Mouse (Mus musculus) CH12.LX (cell line): ENCODE results near the gene Lpcat1. TPM values are rescaled to one million over a fixed set of nuclear protein-coding genes. Genes with fewer than 3 reads are reported as not detected.

ENCODE experiments used
- DNase-seq: peaks from one replicate; pipeline ENCODE4 v3.0.0-alpha.2; 2013; ENCODE audit errors: extremely low read depth
- H3K27ac ChIP-seq: 2 replicates; pipeline ENCODE4 v1.5.1; 2012; ENCODE audit warnings: low read depth, mild to moderate bottlenecking, control low read depth, moderate library complexity; ENCODE audit not compliant: insufficient read depth
- H3K27me3 ChIP-seq: replicated peaks from 2 replicates; pipeline ENCODE3; 2012; ENCODE audit warnings: inconsistent platforms
- H3K36me3 ChIP-seq, 2 experiments: replicated peaks in 1 of 2; 2 replicates each; pipeline versions ENCODE3 to v1.6.1; 2012; ENCODE audit warnings: inconsistent platforms in 1 of 2, low read length in 1 of 2, mild to moderate bottlenecking in 1 of 2, mixed read lengths in 1 of 2, moderate library complexity in 1 of 2; ENCODE audit not compliant: control insufficient read depth in 1 of 2, insufficient read depth in 1 of 2
- H3K4me1 ChIP-seq, 2 experiments: 2 replicates each; pipeline ENCODE4 v1.6.1; 2012; ENCODE audit warnings: inconsistent platforms in 1 of 2, moderate library complexity in 1 of 2; ENCODE audit not compliant: insufficient read depth in 2 of 2, control insufficient read depth in 1 of 2
- H3K4me2 ChIP-seq: 2 replicates; pipeline ENCODE4 v1.6.1; 2012; ENCODE audit warnings: low read depth, mild to moderate bottlenecking, control low read depth; ENCODE audit not compliant: poor library complexity, insufficient read depth, severe bottlenecking
- H3K4me3 ChIP-seq, 3 experiments: fragments of 150-350 bp in 1 of 3; sonication (generic) in 1 of 3; replicated peaks in 1 of 3; 2 replicates each; pipeline versions ENCODE3 to v1.5.1; 2011 to 2012; ENCODE audit warnings: low read depth in 2 of 3, low read length in 2 of 3, mild to moderate bottlenecking in 2 of 3, moderate library complexity in 2 of 3, control low read depth in 1 of 3, improper control_type of control experiment in 1 of 3, inconsistent platforms in 1 of 3, mixed read lengths in 1 of 3; ENCODE audit not compliant: poor library complexity in 1 of 3
- H3K79me2 ChIP-seq: replicated peaks from 2 replicates; pipeline ENCODE4 v1.6.1; 2012; ENCODE audit warnings: mild to moderate bottlenecking, moderate library complexity; ENCODE audit not compliant: control insufficient read depth, poor library complexity, insufficient read depth, severe bottlenecking; ENCODE audit errors: extremely low read depth
- H3K9ac ChIP-seq: 2 replicates; pipeline ENCODE4 v1.6.1; 2012; ENCODE audit warnings: low read depth, mild to moderate bottlenecking, control low read depth, moderate library complexity; ENCODE audit not compliant: insufficient read depth
- H3K9me3 ChIP-seq: replicated peaks from 2 replicates; pipeline ENCODE3; 2012; ENCODE audit warnings: low read length, inconsistent platforms, mixed read lengths
- BHLHE40 ChIP-seq: IDR thresholded peaks from 2 replicates; pipeline ENCODE4 v1.6.1; 2011; ENCODE audit warnings: mild to moderate bottlenecking, low read depth, low read length, improper control_type of control experiment
- CHD1 ChIP-seq: IDR thresholded peaks from 2 replicates; pipeline ENCODE4 v1.6.1; 2012; ENCODE audit warnings: low read depth, low read length, improper control_type of control experiment, inconsistent platforms
- CHD2 ChIP-seq: IDR thresholded peaks from 2 replicates; pipeline ENCODE4 v1.6.1; 2011; ENCODE audit warnings: low read length, improper control_type of control experiment
- CTCF ChIP-seq, 2 experiments: IDR thresholded peaks in 1 of 2; conservative IDR thresholded peaks in 1 of 2; 2 replicates each; pipeline ENCODE4 v1.5.1; 2011 to 2012; ENCODE audit warnings: low read depth in 2 of 2, low read length in 2 of 2, improper control_type of control experiment in 1 of 2, inconsistent platforms in 1 of 2, mild to moderate bottlenecking in 1 of 2, moderate library complexity in 1 of 2
- E2F4 ChIP-seq: IDR thresholded peaks from 2 replicates; pipeline ENCODE4 v1.6.1; 2011; ENCODE audit warnings: low read depth, low read length, improper control_type of control experiment; ENCODE audit not compliant: insufficient replicate concordance
- ELF1 ChIP-seq: IDR thresholded peaks from 2 replicates; pipeline ENCODE4 v1.6.1; 2014; ENCODE audit warnings: low read depth, mild to moderate bottlenecking, inconsistent platforms, low read length, improper control_type of control experiment
- HCFC1 ChIP-seq: IDR thresholded peaks from 2 replicates; pipeline ENCODE4 v1.6.1; 2012; ENCODE audit warnings: low read depth, mild to moderate bottlenecking, inconsistent platforms, low read length, improper control_type of control experiment
- IRF4 ChIP-seq: IDR thresholded peaks from 2 replicates; pipeline ENCODE4 v1.6.1; 2014; ENCODE audit warnings: low read depth, mild to moderate bottlenecking, inconsistent platforms, low read length, improper control_type of control experiment
- JUND ChIP-seq: conservative IDR thresholded peaks from 2 replicates; pipeline ENCODE4 v1.6.1; 2011; ENCODE audit warnings: low read depth, low read length, improper control_type of control experiment
- KAT2A ChIP-seq: IDR thresholded peaks from 2 replicates; pipeline ENCODE4 v1.6.1; 2012; ENCODE audit warnings: low read length, improper control_type of control experiment, inconsistent platforms; ENCODE audit not compliant: insufficient replicate concordance
- MAFK ChIP-seq: IDR thresholded peaks from 2 replicates; pipeline ENCODE4 v1.6.1; 2011; ENCODE audit warnings: low read length, improper control_type of control experiment; ENCODE audit not compliant: insufficient replicate concordance
- MEF2A ChIP-seq: IDR thresholded peaks from 2 replicates; pipeline ENCODE4 v1.6.1; 2014; ENCODE audit warnings: low read depth, mild to moderate bottlenecking, inconsistent platforms, low read length, improper control_type of control experiment, borderline replicate concordance
- MXI1 ChIP-seq: IDR thresholded peaks from 2 replicates; pipeline ENCODE4 v1.6.1; 2011; ENCODE audit warnings: mild to moderate bottlenecking, low read depth, low read length, improper control_type of control experiment
- NELFE ChIP-seq: IDR thresholded peaks from 2 replicates; pipeline ENCODE4 v1.6.1; 2011; ENCODE audit warnings: low read depth, low read length, improper control_type of control experiment
- PAX5 ChIP-seq: IDR thresholded peaks from 2 replicates; pipeline ENCODE4 v1.6.1; 2012; ENCODE audit warnings: low read length, inconsistent platforms, mixed read lengths
- POLR2AphosphoS2 ChIP-seq: IDR thresholded peaks from 2 replicates; pipeline ENCODE4 v1.6.1; 2011; ENCODE audit warnings: low read depth, low read length, improper control_type of control experiment
- SMC3 ChIP-seq: IDR thresholded peaks from 2 replicates; pipeline ENCODE4 v1.6.1; 2011; ENCODE audit warnings: low read depth, low read length, improper control_type of control experiment
- TBP ChIP-seq: conservative IDR thresholded peaks from 2 replicates; pipeline ENCODE4 v1.6.1; 2011; ENCODE audit warnings: low read depth, low read length, improper control_type of control experiment
- USF1 ChIP-seq: IDR thresholded peaks from 2 replicates; pipeline ENCODE4 v1.6.1; 2014; ENCODE audit warnings: low read depth, mild to moderate bottlenecking, inconsistent platforms, low read length, improper control_type of control experiment
- ZMIZ1 ChIP-seq: IDR thresholded peaks from 2 replicates; pipeline ENCODE4 v1.6.1; 2012; ENCODE audit warnings: low read depth, mild to moderate bottlenecking, inconsistent platforms, low read length, improper control_type of control experiment
- dilution Hi-C: fragments of 300-500 bp; cut with MboI; formaldehyde crosslinking; loops from 2 replicates; pipeline ENCODE4 v1.14.3; 2020; ENCODE audit warnings: low sequenced_read_pairs; ENCODE audit not compliant: extremely low pct_unique_long_range_greater_than_20kb, extremely low pct_ligation_motif_present
- in situ Hi-C: fragments of 300-500 bp; cut with MboI; formaldehyde crosslinking; loops from 3 replicates; pipeline ENCODE4 v1.14.3; 2019; ENCODE audit warnings: low sequenced_read_pairs, low pct_ligation_motif_present, low pct_unique_long_range_greater_than_20kb, mixed read lengths
- polyA plus RNA-seq: library from polyadenylated mRNA; unstranded; fragments of >175 nt; gene quantifications from 2 replicates; pipeline ENCODE4 v1.2.1, GENCODE M21; 2012; ENCODE audit warnings: low read depth; ENCODE audit not compliant: insufficient read length
- total RNA-seq, 2 experiments: library from RNA; depleted of rRNA; stranded (reverse); fragments of 300-350 nt in 1 of 2; fragments of >200 nt in 1 of 2; gene quantifications; 2 replicates each; pipeline ENCODE4 v1.2.3; 2012 to 2014

Lpcat1 gene
- total and polyA plus RNA-seq, 3 experiments = 22.6 to 36.9 (median 36.2) TPM

GRCm38 (mm10) chr13:73417478-73418220, 49.3 kb upstream of the Lpcat1 start:
- in situ Hi-C loops = no loop called here
- Histone ChIP-seq H3K79me2 (no peaks in the 10 kb centered on the region), H3K27me3 (peaks cover 11% of the 10 kb centered on the region), H3K4me3 (no peak overlapping the region), H3K9ac (no peak overlapping the region), H3K9me3 (no peaks in the 10 kb centered on the region), H3K4me1 (peaks cover 4 to 13% of the 10 kb centered on the region in 2 experiments; a peak in 3 of 4 replicates), H3K4me2 (peak overlapping the region; percentile 22; the same call in 1 of the 2 replicates), H3K27ac (no peak overlapping the region), H3K36me3 (no peaks in the 10 kb centered on the region)
- DNase-seq = peak; percentile 31
- peak; percentile 77; the same call in 1 of the 2 replicates for TF ChIP-seq MAFK
- TF ChIP-seq ZMIZ1 = no peak
- TF ChIP-seq SMC3 = peak; percentile 49
- TF ChIP-seq CTCF (conservative IDR thresholded peaks at IDR 0.05 in 1 of 2, IDR thresholded peaks at IDR 0.05 in 1 of 2; ENCODE audit: low read depth in 2 of 2, low read length in 2 of 2) = peak in 1 of 2 experiments; percentile 70; a peak in 2 of 4 replicates
- 0 out of 2 replicates have a peak, but pooled peaks have one; percentile 11 for TF ChIP-seq ELF1
- dilution Hi-C loops = no loop called here

GRCm38 (mm10) chr13:73418297-73418696, 48.7 kb upstream of the Lpcat1 start:
- DNase-seq = no peak
- Histone ChIP-seq H3K27me3 (peaks cover 13% of the 10 kb centered on the region), H3K9me3 (no peaks in the 10 kb centered on the region), H3K4me2 (0 out of 2 replicates have a peak overlapping the region, but pooled peaks have one; percentile 22), H3K4me1 (peaks cover 4 to 13% of the 10 kb centered on the region in 2 experiments; a peak in 3 of 4 replicates), H3K36me3 (no peaks in the 10 kb centered on the region), H3K27ac (no peak overlapping the region), H3K9ac (no peak overlapping the region), H3K79me2 (no peaks in the 10 kb centered on the region), H3K4me3 (no peak overlapping the region)
- dilution Hi-C loops (no loop called here), in situ Hi-C loops (no loop called here)
- no peak for TF ChIP-seq CHD2
- no peak for TF ChIP-seq HCFC1
- TF ChIP-seq IRF4 = no peak
- TF ChIP-seq POLR2AphosphoS2 = no peak

GRCm38 (mm10) chr13:73419244-73419643, 47.8 kb upstream of the Lpcat1 start:
- in situ Hi-C loops = no loop called here
- H3K9ac ChIP-seq = no peak overlapping the region
- H3K27me3 ChIP-seq = peaks cover 13% of the 10 kb centered on the region
- H3K79me2 ChIP-seq = no peaks in the 10 kb centered on the region
- H3K4me3 ChIP-seq = no peak overlapping the region
- no peak for DNase-seq
- H3K9me3 ChIP-seq = no peaks in the 10 kb centered on the region
- H3K27ac ChIP-seq = no peak overlapping the region
- H3K4me1 ChIP-seq = peaks cover 4 to 13% of the 10 kb centered on the region in 2 experiments; a peak in 3 of 4 replicates
- no peak overlapping the region for H3K4me2 ChIP-seq
- dilution Hi-C loops = no loop called here
- no peaks in the 10 kb centered on the region for H3K36me3 ChIP-seq
- TF ChIP-seq HCFC1 (no peak), PAX5 (no peak), TBP (no peak), USF1 (no peak), BHLHE40 (no peak), JUND (no peak), CHD1 (no peak), KAT2A (no peak), MEF2A (no peak), E2F4 (no peak), NELFE (no peak), MXI1 (no peak), IRF4 (no peak)
- TF ChIP-seq, all 38 proteins: peak for 0
